Mouse (Mus musculus) stomach, postnatal 0 days (tissue): ENCODE data around the gene Kcnn3.

ENCODE experiments used
- CTCF ChIP-seq: IDR thresholded peaks from 2 replicates; pipeline ENCODE4 v1.5.1; 2016; ENCODE audit warnings: antibody characterized with exemption, low read depth, mild to moderate bottlenecking, moderate library complexity
- EP300 ChIP-seq: optimal IDR thresholded peaks from 2 replicates; pipeline ENCODE3; 2016; ENCODE audit warnings: antibody characterized with exemption

- TF ChIP-seq EP300 (no peak), CTCF (no peak)
Observed at GRCm38 (mm10) chr3:89633941-89634340, 114.0 kb downstream of the Kcnn3 start.
